Mouse (Mus musculus): Measurements from ENCODE around the gene Slc2a10.

GRCm38 (mm10) chr2:165564620-165565019 lies 61.0 kb downstream of the Slc2a10 start:
- no peak for TF ChIP-seq CTCF (IDR thresholded peaks at IDR 0.05; ENCODE audit: low read depth)
- no peak for TF ChIP-seq EP300 (IDR thresholded peaks at IDR 0.05; ENCODE audit: low read depth)
